Mouse (Mus musculus): Measurements from ENCODE around the gene Cdon.

GRCm38 (mm10) chr9:35494937-35495336 lies 74.0 kb downstream of the Cdon start:
- TF ChIP-seq E2F4 (IDR thresholded peaks at IDR 0.05; ENCODE audit: insufficient read depth) (no peak), POLR2AphosphoS2 (IDR thresholded peaks at IDR 0.05; ENCODE audit: insufficient read length, low read depth) (no peak), POLR2A (IDR thresholded peaks at IDR 0.05; ENCODE audit: insufficient read length, low read depth) (no peak)
